Mouse (Mus musculus) A20 (cell line): ENCODE data around the gene Trim27.

Experiments used
- DNase-seq: peaks from one replicate; pipeline ENCODE4 v3.0.0-alpha.2; 2011; ENCODE audit warnings: low read depth, low spot score

Trim27 gene

GRCm38 (mm10) chr13:21221656-21222462, 42.6 kb downstream of the Trim27 start:
- no peak for DNase-seq

DNA sequence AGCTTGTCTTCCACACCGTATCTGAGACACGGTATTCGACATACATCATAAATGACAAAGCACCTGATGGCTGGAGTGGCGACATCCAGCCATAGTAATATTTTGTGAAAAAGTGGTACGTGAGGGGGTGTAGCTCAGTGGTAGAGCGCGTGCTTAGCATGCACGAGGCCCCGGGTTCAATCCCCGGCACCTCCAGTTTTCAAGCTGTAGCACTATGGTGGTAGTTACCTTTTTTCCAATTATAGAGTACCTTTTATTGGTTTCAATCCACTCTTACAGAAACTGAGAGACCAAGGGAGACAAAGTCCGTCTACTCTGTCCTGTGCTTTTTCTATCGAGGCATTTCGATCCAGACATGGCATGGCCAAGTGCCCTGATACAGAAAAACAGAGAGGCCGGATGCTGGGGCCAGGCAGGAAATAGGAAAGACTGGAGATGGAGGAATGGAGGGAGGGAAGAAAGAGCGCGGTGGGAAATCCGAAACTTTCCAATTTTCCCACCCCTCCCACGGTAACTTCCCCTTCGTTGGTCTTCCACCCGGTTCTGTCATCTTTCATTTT, 43.3 kb downstream of the Trim27 start:
- DNase-seq, result peak; percentile 94

GRCm38 (mm10) chr13:21223242-21223655, 44.0 kb downstream of the Trim27 start:
- DNase-seq, result no peak

DNA sequence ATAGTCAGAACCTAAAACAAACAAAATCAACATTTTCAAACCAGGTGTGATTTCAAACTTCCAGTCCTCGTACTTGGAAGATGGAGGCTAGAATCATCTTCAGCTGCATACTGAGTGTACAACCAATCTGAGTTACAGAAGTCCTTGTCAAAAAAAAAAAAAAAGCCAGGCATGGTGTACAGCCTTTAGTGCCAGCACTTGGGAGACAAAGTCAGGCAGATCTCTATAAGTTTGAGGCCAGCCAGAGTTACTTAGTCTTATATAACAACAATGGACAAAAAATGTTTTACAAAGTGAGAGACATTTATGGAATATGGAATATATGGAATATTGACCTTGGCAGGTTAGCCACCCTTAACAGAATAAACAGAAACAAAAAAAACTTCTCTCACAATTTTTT, 45.1 kb downstream of the Trim27 start:
- DNase-seq, result no peak

- DNase-seq, result no peak
These were observed 46.0 kb downstream of the Trim27 start for GRCm38 (mm10) chr13:21225206-21225605.

DNA sequence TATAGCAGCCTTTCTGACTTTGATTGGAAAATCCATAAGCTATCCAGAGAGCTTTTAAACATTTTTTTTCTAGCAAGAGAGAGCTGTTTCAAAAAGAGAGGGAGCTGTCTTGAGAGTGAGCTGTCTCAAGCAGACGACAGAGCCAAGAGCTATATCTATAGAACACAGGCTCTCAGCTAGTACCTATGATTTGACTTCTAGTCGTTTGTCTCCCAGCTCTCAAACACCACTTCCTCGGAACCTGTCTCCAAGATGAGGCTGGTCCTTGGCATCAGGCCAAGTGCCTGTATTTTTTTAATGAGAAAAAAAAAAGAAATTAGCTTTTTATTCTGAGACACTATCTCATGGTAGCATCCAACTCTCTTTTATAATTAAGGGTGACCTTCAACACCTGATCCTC, 46.8 kb downstream of the Trim27 start:
- no peak for DNase-seq

- DNase-seq, result peak; percentile 91
These were observed 54.8 kb downstream of the Trim27 start for GRCm38 (mm10) chr13:21233732-21234705.

- no peak for DNase-seq
These were observed 57.5 kb downstream of the Trim27 start for GRCm38 (mm10) chr13:21236714-21237113.

DNA sequence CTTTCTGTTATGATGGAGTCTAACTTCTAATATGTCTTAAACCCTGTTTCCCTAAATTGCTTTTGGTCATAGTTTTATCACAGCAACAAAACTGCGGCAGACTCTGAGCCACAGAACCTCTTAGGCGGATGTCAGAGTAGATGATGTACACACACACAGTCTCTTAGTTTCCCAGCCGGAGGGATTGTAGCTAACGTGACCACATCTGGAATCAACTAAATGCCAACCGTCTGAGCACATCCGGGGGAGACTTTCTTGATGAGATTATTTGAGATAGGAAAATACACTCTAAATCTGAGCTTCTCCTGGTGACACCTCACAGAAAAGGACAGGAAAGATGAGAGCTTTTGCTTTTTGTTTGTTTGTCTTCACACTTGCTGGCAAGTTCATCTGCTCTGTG, 57.9 kb downstream of the Trim27 start:
- DNase-seq, result no peak

GRCm38 (mm10) chr13:21240788-21241187, 61.5 kb downstream of the Trim27 start:
- DNase-seq, result peak; percentile 82

- peak; percentile 87 for DNase-seq
These were observed 63.3 kb downstream of the Trim27 start for GRCm38 (mm10) chr13:21242408-21243125.

DNA sequence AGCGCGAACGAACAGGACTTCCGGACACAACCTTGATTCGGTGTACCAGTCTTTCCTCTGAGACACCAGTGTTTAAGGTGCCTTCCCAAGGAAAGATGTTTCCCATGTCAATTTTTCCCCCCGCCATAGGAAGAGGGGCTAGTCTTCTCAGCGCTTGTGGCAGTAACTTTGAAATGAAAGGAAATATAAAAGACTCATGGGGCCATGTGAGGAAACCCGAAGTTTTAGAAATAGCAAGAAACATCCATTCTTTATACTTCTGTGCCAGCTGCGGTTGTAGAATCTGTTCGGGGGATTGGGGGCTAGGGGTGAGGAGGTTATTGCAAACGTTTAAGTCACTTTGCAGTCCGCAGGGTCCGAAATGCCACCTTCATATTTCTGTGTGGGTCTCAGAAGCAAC, 64.0 kb downstream of the Trim27 start:
- DNase-seq, result peak; percentile 64

DNA sequence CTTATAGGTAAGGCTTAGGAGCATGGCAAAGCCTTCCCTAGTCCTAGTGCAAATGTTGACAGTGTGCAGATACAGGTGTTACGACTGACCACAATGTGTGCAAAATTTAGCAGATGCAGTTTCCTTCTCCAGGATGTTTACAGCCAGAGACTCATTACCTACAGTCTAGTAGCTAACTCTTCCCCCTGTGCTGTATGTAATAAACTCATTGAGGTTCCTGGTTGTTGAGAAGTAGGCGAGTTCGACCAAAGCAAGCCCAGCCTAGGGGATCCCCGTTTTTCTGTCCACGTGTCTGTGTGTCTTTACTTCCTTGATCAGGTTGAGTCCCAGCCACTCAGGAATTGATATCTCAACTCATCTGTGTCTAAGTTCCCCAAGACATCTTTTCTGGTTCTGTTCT, 64.8 kb downstream of the Trim27 start:
- peak; percentile 50 for DNase-seq
